Mouse (Mus musculus) hindbrain, embryonic 13.5 days (tissue): Measurements from ENCODE around the gene Olfr402. TPM values are rescaled to one million over a fixed set of nuclear protein-coding genes. Genes with fewer than 3 reads are reported as not detected.
"Not testable (repeated sequence)": the region's sequence is repeated elsewhere in the genome, so short reads cannot be mapped to it uniquely, and the experiment has no call there.

Experiments
- ATAC-seq: fragments of 200-750 bp; cut with Nextera tagmentation; 2 replicates; pipeline ENCODE4 v1.8.0; 2017; ENCODE audit warnings: moderate TSS enrichment; ENCODE audit not compliant: low FRiP score
- H3K27ac ChIP-seq: fragments of 300-500 bp; sonication (generic); 2 replicates; pipeline ENCODE4 v1.5.1; 2015; ENCODE audit warnings: inconsistent platforms, mild to moderate bottlenecking, moderate library complexity
- H3K27me3 ChIP-seq: fragments of 300-500 bp; sonication (generic); 2 replicates; pipeline ENCODE4 v1.6.1; 2015; ENCODE audit warnings: mild to moderate bottlenecking, inconsistent platforms
- H3K36me3 ChIP-seq: fragments of 300-500 bp; sonication (generic); 2 replicates; pipeline ENCODE4 v1.6.1; 2015; ENCODE audit warnings: mild to moderate bottlenecking, inconsistent platforms
- H3K4me1 ChIP-seq: fragments of 300-500 bp; sonication (generic); replicated peaks from 2 replicates; pipeline ENCODE4 v1.6.1; 2015; ENCODE audit warnings: inconsistent platforms
- H3K4me2 ChIP-seq: fragments of 300-500 bp; sonication (generic); 2 replicates; pipeline ENCODE4 v1.6.1; 2015; ENCODE audit warnings: inconsistent platforms, mild to moderate bottlenecking, moderate library complexity
- H3K4me3 ChIP-seq: fragments of 300-500 bp; sonication (generic); 2 replicates; pipeline ENCODE4 v1.5.1; 2015; ENCODE audit warnings: mild to moderate bottlenecking, inconsistent platforms
- H3K9ac ChIP-seq: fragments of 300-500 bp; sonication (generic); 2 replicates; pipeline ENCODE4 v1.6.1; 2015; ENCODE audit warnings: mild to moderate bottlenecking, inconsistent platforms
- H3K9me3 ChIP-seq: fragments of 300-500 bp; sonication (generic); 2 replicates; pipeline ENCODE4 v1.6.1; 2016; ENCODE audit warnings: inconsistent platforms
- WGBS: fragments of 180-500 bp; shearing (Covaris S2); methylation state at CpG from one replicate; pipeline ENCODE4 v1.1.7; 2015; 5-methylcytosine and 5-hydroxymethylcytosine counted together
- polyA plus RNA-seq: library from polyadenylated mRNA; unstranded; fragments of >200 nt; fragmentation: Nextera tagmentation; extraction: Ambion mirVana; gene quantifications from 2 replicates; pipeline ENCODE4 v1.2.1, GENCODE M21; 2015

The Olfr402 gene
- not detected in 2 replicates for polyA plus RNA-seq

DNA sequence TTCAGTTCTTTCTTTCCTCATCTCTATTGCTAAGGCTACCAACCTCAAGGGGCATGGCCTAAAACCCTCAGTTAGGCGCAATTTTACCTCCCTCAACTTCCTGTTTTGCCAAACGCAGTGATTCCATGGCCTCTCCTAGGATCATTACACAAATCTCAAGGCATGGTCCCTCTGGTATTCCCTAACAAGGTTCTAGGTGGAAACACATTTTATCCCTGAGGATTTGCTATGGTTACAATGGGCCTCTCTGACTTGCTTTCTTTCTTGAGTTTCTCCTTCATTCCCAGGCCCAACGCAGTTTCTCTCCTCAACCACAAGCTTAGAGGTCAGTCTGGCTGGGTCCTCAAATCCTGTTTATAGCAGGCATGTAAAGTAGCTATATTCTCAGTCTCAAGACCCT, at the start of gene Olfr402:
Gene Olfr402 (plus strand): TSS at position 301 of the 400 bp plus-strand sequence.
- no peak within 1 kb of the TSS for H3K4me3 ChIP-seq
- H3K4me1 ChIP-seq, result no peaks in the 10 kb centered on the region
- no peak within 1 kb of the TSS for H3K9ac ChIP-seq
- H3K4me2 ChIP-seq, result no peak within 1 kb of the TSS
- no peaks in the 10 kb centered on the region for H3K27me3 ChIP-seq
- ATAC-seq, result no peak
- peaks cover 22% of the 10 kb centered on the region for H3K9me3 ChIP-seq
- 61% methylated on average over 3 of the region's 3 CpGs for WGBS
- no peak within 1 kb of the TSS for H3K27ac ChIP-seq
- H3K36me3 ChIP-seq, result no peaks in the 10 kb centered on the region

DNA sequence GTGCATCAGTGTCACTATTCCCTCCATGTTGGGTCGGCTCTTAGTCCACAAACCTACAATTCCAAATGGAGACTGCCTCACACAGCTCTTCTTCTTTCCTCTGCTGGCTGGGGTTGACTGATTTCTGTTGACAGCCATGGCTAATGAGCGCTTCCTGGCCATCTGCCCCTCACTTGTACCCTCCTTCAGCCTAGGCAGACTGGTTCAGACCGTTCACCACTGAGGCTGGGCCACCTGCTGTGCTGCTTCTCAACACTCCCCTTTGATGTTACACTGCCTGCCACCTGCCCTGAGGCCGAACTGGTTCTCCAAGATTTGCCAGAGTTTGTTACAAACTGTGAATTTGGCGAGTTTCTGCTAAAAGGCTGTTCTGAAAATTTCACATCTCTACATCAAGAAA, 48.3 kb upstream of the Olfr402 start:
- Histone ChIP-seq H3K27ac (no peak overlapping the region), H3K9me3 (peaks cover 30% of the 10 kb centered on the region), H3K4me2 (no peak overlapping the region), H3K4me3 (no peak overlapping the region), H3K4me1 (no peaks in the 10 kb centered on the region), H3K36me3 (no peaks in the 10 kb centered on the region), H3K27me3 (no peaks in the 10 kb centered on the region), H3K9ac (no peak overlapping the region)
- WGBS, result 36% methylated on average over 5 of the region's 5 CpGs
- no peak for ATAC-seq

DNA sequence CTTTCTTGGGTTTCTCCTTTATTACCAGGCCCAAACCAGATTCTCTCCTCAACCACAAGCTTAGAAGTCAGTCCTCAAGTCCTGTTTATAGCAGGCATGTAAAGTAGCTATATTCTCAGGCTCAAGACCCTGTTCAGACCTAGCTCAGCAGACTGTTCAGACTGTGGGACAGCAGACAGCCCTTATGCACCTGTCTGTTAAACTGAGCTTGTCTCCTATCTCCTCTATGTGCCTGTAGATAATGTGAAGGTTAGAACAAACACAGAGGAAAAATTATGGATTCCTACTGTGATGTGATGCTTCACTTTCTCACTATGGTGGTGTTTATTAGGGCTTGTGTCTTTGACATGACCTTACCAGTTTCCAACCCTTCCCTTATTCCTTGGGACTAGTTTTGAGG, 39.9 kb upstream of the Olfr402 start, which contains the start of gene Olfr401:
Gene Olfr401 (plus strand): TSS at position 301 of the 400 bp plus-strand sequence.
- Histone ChIP-seq H3K4me3 (no peak within 1 kb of the TSS), H3K27me3 (no peaks in the 10 kb centered on the region), H3K9me3 (peaks cover 36% of the 10 kb centered on the region), H3K4me1 (no peaks in the 10 kb centered on the region), H3K36me3 (no peaks in the 10 kb centered on the region), H3K27ac (no peak within 1 kb of the TSS), H3K4me2 (no peak within 1 kb of the TSS), H3K9ac (no peak within 1 kb of the TSS)
- ATAC-seq, result no peak

DNA sequence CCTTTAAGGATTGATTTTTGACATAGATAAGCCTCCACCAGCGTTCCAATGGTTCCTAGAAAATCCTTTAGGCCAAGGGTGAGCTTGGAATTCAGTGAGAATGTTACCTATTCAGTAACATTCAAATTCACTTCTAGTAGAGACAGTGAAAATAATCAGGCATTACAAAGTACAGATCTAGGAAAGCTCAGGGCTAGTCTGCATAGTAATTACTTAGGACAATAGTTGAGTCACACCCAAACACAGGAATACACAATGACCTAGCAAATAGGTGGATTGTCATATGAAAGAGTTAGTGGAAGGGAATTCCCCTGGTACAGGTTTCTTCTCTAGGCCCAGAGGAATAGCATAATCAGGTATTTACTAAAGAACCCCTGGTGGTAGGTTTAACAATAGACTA, 13.3 kb upstream of the Olfr402 start:
- H3K4me3 ChIP-seq, H3K27me3 ChIP-seq, ATAC-seq, H3K36me3 ChIP-seq, H3K9ac ChIP-seq, H3K4me1 ChIP-seq, H3K4me2 ChIP-seq, H3K27ac ChIP-seq: not testable (repeated sequence)
- peaks cover 63% of the 10 kb centered on the region for H3K9me3 ChIP-seq
- 35% methylated on average over 1 of the region's 1 CpGs for WGBS

DNA sequence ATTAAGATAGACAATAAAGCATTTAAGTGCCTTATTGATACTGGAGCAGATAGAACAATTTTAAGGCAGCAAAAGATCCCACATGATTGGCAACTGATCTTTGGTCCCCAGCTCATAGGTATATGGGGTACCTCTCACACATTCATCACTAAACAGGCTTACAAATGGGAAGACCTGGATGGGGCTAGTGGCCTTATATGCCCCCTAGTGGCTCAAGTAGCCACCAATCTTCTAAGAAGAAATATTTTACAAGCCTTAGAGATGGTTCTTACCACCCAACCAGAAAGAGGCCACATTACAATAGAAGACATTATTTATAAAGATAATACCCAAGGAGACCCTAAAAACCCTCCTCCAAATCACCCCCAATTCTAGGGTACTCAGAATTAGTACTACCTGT, 7.5 kb upstream of the Olfr402 start:
- no peak overlapping the region for H3K27ac ChIP-seq
- no peaks in the 10 kb centered on the region for H3K27me3 ChIP-seq
- no peak overlapping the region for H3K4me3 ChIP-seq
- H3K4me2 ChIP-seq, result no peak overlapping the region
- H3K4me1 ChIP-seq, result no peaks in the 10 kb centered on the region
- H3K36me3 ChIP-seq, result no peaks in the 10 kb centered on the region
- peaks cover 33% of the 10 kb centered on the region for H3K9me3 ChIP-seq
- H3K9ac ChIP-seq, result no peak overlapping the region
- no peak for ATAC-seq

DNA sequence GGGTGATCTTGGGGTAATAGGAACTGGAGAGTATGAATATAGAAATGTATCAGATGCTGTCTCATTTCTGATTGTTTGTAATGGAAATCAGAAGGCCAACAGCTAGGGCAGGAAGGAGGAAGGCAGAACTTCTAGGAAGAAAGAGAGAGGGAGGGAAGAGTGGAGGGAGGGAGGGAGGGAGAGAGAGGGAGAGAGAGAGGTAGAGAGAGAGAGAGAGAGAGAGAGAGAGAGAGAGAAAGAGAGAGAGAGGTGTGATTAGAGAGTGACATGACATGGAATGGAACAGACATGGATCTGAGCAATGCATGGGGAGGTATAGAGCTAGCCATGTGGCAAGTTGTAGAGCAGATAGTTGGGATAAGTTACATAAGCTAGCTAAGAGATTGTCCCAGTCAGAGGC, 15.4 kb downstream of the Olfr402 start:
- H3K27me3 ChIP-seq, result no peaks in the 10 kb centered on the region
- H3K36me3 ChIP-seq, result no peaks in the 10 kb centered on the region
- no peak overlapping the region for H3K4me3 ChIP-seq
- H3K4me2 ChIP-seq, result no peak overlapping the region
- H3K4me1 ChIP-seq, result no peaks in the 10 kb centered on the region
- peaks cover 17% of the 10 kb centered on the region for H3K9me3 ChIP-seq
- H3K27ac ChIP-seq, result no peak overlapping the region
- ATAC-seq, result no peak
- H3K9ac ChIP-seq, result no peak overlapping the region

DNA sequence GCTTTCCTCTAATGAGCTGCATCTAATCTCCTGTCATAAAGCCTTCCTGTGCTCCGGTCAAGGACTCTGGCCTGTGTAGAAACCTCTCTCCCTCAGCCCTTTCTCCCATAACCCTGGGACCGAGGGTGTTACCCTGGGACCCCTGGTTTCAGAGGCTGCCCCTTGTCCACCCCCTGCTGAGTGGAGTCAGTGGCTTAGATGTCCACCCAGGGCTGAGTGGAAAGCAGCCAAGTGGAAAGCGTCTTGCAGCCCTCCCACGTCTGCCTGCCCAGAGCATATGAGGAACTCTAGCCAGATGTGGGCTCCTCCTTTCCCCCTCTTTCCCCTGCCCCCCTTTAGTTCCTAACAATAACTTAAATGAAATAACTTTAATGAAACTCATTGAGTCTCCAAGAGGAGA, 29.8 kb downstream of the Olfr402 start:
- ATAC-seq, result no peak
- Histone ChIP-seq H3K9me3 (peaks cover 24% of the 10 kb centered on the region), H3K36me3 (no peaks in the 10 kb centered on the region), H3K9ac (no peak overlapping the region), H3K4me1 (no peaks in the 10 kb centered on the region), H3K27me3 (no peaks in the 10 kb centered on the region), H3K4me3 (no peak overlapping the region), H3K4me2 (no peak overlapping the region), H3K27ac (no peak overlapping the region)
- 82% methylated on average over 4 of the region's 4 CpGs for WGBS

DNA sequence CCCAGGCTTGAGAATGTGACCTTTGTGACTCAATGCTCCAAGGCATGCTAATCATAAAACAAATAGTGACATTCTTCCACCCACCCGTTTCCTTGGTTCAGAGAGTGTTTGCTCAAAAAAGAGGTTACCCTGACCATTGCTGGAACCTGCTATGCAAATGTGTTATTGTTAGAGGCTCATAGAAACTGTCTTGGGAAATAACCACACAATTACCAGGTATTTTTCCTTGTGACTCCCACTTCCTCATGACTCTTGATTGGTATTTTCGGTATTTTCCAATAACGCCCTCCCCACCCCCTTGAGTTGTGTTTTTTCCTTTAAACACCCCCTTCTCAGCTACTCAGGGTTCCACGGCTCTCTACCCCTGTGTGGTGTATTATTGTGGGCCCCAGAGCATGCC, 30.4 kb downstream of the Olfr402 start:
- no peak overlapping the region for H3K4me3 ChIP-seq
- peaks cover 27% of the 10 kb centered on the region for H3K9me3 ChIP-seq
- no peak overlapping the region for H3K9ac ChIP-seq
- WGBS, result 85% methylated on average over 4 of the region's 4 CpGs
- no peak for ATAC-seq
- H3K4me2 ChIP-seq, result no peak overlapping the region
- no peaks in the 10 kb centered on the region for H3K4me1 ChIP-seq
- H3K27ac ChIP-seq, result no peak overlapping the region
- no peaks in the 10 kb centered on the region for H3K27me3 ChIP-seq
- H3K36me3 ChIP-seq, result no peaks in the 10 kb centered on the region

DNA sequence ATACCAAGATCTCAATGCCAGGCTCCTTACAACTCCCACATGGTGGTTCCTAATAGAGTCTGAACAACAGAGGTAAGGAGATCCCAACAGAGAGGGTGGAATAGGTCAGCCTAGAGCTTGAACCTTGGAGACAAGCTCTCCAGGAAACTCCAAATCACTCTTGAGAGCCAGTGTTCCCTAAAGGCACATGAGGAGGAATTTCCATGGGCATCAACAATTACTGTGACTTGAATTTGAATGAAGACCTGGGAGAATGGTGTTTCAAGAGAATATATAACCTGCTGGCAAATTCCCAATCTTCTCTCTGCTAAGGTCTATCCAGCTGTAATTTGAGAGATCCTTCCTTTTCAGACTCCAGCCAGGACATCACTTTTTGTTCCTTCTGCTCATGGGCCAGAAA, 32.6 kb downstream of the Olfr402 start, which contains the start of gene Olfr403:
Gene Olfr403 (plus strand): TSS at position 301 of the 400 bp plus-strand sequence.
- Histone ChIP-seq H3K27me3 (no peaks in the 10 kb centered on the region), H3K27ac (no peak within 1 kb of the TSS), H3K9me3 (peaks cover 29% of the 10 kb centered on the region), H3K4me2 (no peak within 1 kb of the TSS), H3K4me3 (no peak within 1 kb of the TSS), H3K9ac (no peak within 1 kb of the TSS), H3K36me3 (no peaks in the 10 kb centered on the region), H3K4me1 (no peaks in the 10 kb centered on the region)
- no peak for ATAC-seq

Other genes with a start within 250 kb of the Olfr402 start
- not detected in 2 replicates for gene Olfr395, start 244.2 kb upstream of the Olfr402 start, polyA plus RNA-seq
- gene Olfr23, start 216.9 kb upstream of the Olfr402 start, polyA plus RNA-seq, result not detected in 2 replicates
- not detected in 2 replicates for gene Olfr397, start 192.7 kb upstream of the Olfr402 start, polyA plus RNA-seq
- gene Olfr398, start 163.1 kb upstream of the Olfr402 start, polyA plus RNA-seq, result 0.04 TPM in 1 of 2 replicates, not detected in the other
- gene Olfr139, start 97.0 kb upstream of the Olfr402 start, polyA plus RNA-seq, result not detected in 2 replicates
- gene Olfr399, start 96.9 kb upstream of the Olfr402 start, polyA plus RNA-seq, result not detected in 2 replicates
- gene Zfp616, start 83.6 kb upstream of the Olfr402 start, polyA plus RNA-seq, result not detected in 2 replicates
- gene Olfr401, start 39.8 kb upstream of the Olfr402 start, polyA plus RNA-seq, result not detected in 2 replicates
- not detected in 2 replicates for gene Olfr403, start 32.7 kb downstream of the Olfr402 start, polyA plus RNA-seq
- not detected in 2 replicates for gene Olfr43, start 57.9 kb downstream of the Olfr402 start, polyA plus RNA-seq
- not detected in 2 replicates for gene Olfr406, start 106.3 kb downstream of the Olfr402 start, polyA plus RNA-seq
- gene Olfr59, start 130.2 kb downstream of the Olfr402 start, polyA plus RNA-seq, result not detected in 2 replicates
- gene Olfr410, start 184.5 kb downstream of the Olfr402 start, polyA plus RNA-seq, result not detected in 2 replicates
- gene Olfr411, start 199.1 kb downstream of the Olfr402 start, polyA plus RNA-seq, result not detected in 2 replicates
- not detected in 2 replicates for gene Olfr412, start 208.5 kb downstream of the Olfr402 start, polyA plus RNA-seq